Mouse (Mus musculus): Measurements from ENCODE around the gene Opcml. TPM values are rescaled to one million over a fixed set of nuclear protein-coding genes. Genes with fewer than 3 reads are reported as not detected.

Gene Opcml
- total RNA-seq, 2 experiments from 2014 or later, result 1.6 to 1.7 TPM

GRCm38 (mm10) chr9:28613683-28614620, 823.4 kb downstream of the Opcml start:
- DNase-seq (ENCODE audit: low spot score), result no peak

DNA sequence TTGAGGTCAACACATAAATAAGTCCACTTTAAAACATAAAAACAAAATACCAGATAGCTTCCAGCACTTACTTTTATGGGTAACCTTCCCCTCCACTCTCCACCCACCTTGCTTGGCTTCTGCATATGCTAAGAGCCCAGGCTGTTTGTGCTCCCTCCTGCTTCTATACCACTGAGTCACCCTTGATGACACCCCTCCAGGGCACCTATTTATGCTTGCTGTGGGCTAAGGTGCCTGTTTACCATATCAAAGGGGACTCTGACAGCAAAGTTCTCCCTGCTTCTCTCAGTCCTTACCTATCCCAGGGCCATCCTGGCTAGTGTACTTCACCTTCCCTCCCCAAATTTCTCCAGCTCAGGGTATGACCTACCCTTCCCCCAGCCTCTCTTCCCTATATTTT, 824.9 kb downstream of the Opcml start:
- no peak for DNase-seq (ENCODE audit: low spot score)

DNA sequence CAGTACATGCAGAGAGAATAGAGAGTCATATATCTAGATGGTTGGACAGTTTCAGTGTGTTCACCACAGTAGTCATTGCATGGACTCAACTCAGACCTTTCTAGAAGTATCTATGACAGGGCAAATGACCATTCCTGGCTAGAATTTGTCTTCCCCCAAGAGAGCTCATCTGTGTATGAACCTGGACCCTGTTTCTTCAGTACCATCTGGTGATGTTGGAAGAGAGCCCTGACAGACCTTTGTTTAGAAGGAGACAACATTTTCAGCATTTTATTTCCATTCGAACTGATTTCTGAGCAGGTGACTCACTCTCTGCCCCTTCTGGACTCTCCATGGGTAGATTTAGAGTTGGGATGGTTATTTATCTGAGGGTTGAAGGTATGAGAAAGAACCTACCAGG, 827.1 kb downstream of the Opcml start:
- no peak for DNase-seq (ENCODE audit: low spot score)

- no peak for DNase-seq (ENCODE audit: low spot score)
Observed at GRCm38 (mm10) chr9:28618186-28618892, 827.8 kb downstream of the Opcml start.

GRCm38 (mm10) chr9:28621939-28622338, 831.4 kb downstream of the Opcml start:
- DNase-seq (ENCODE audit: low spot score), result no peak

GRCm38 (mm10) chr9:28624870-28625269, 834.3 kb downstream of the Opcml start:
- no peak for DNase-seq (ENCODE audit: low spot score)

- no peak for DNase-seq (ENCODE audit: low spot score)
Observed at GRCm38 (mm10) chr9:28642766-28643165, 852.2 kb downstream of the Opcml start.

- no peak for DNase-seq (ENCODE audit: low spot score)
Observed at GRCm38 (mm10) chr9:28644063-28644462, 853.5 kb downstream of the Opcml start.

GRCm38 (mm10) chr9:28650089-28650488, 859.5 kb downstream of the Opcml start:
- DNase-seq (ENCODE audit: low spot score), result no peak

DNA sequence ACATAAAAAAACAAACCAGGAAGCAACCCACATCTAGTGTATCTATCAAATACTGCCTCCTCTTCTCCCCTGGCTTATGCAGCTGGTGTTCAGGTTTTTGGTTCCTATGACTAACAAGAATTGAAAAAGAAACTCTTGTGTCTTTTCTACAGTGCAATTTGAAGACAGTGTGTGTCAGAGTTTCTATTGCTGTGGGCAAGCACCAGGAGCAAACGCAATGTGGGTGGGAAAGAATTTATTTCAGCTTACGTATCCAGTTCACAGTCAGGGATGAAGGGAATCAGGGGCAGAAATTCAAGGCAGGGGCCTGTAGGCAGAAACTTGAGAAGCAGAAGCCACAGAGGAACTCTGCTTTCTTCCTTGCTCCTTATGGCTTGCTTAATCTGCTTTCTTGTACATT, 869.4 kb downstream of the Opcml start:
- no peak for DNase-seq (ENCODE audit: low spot score)

GRCm38 (mm10) chr9:28662882-28663281, 872.3 kb downstream of the Opcml start:
- DNase-seq (ENCODE audit: low spot score), result no peak

DNA sequence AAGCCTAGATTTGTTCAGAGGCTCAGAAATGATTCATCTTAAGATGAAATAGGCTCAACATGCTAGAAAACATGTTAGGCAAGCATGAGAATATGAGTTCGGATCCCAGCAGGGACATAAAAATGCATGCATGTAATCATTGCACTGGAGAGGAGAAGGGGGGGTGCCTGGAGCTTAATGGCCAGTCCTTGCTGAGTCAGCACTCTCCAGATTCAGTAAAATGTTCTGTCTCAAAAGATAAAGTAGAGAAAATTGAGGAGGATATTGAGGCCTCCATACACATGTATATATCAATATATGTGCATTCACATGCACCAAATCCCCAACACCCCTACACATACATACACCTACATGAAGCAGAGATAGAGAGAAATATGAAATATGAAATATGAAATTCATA, 889.7 kb downstream of the Opcml start:
- DNase-seq (ENCODE audit: low spot score), result no peak

GRCm38 (mm10) chr9:28681252-28682037, 890.9 kb downstream of the Opcml start:
- DNase-seq (ENCODE audit: low spot score), result no peak

DNA sequence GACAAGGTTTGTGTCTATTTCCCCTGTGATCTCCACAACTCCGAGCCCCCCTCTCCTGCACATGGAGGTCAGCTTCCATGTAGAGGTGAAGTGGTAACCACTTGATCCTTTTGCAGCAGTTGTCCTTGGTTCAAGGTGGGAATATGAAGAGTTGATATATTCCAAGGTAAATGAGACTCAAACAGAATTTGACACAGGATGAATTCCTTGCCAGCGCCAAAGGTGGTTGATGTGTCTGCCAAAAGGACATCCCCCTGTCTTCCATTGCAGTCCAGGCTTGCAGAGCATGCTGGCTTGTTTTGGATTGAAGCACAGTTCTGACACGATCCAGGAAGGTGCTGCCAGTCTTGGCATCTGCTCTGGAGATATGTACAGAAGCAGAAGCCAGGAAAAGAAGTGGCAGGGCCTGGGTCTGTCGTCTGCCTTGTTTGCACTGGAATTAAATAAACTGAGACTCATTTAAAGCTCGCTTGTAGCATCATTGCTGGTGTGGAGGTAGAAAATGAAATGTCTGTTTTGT, 893.4 kb downstream of the Opcml start:
- no peak for DNase-seq (ENCODE audit: low spot score)

- DNase-seq (ENCODE audit: low spot score), result no peak
Observed at GRCm38 (mm10) chr9:28686942-28687611, 896.5 kb downstream of the Opcml start.

DNA sequence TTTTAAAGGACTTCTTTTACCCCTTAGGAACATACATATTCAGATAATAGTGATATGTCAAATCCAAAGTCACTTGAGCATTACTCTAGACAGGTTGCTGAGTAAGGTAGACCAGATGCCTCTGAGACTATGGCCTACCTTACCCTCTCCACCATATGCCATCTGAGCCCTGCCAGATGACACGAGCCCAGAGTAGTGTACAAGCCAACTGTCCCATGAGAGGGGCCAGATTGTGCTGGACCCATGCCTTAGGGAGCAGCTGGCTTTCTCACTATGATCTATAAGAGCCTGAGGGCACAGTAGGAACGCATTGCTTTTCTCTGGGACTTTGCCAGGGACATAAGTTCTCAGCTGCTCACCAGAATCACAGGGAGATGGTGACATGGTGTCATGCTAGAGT, 899.6 kb downstream of the Opcml start:
- DNase-seq (ENCODE audit: low spot score), result no peak

GRCm38 (mm10) chr9:28705796-28706195, 915.2 kb downstream of the Opcml start:
- no peak for DNase-seq (ENCODE audit: low spot score)

DNA sequence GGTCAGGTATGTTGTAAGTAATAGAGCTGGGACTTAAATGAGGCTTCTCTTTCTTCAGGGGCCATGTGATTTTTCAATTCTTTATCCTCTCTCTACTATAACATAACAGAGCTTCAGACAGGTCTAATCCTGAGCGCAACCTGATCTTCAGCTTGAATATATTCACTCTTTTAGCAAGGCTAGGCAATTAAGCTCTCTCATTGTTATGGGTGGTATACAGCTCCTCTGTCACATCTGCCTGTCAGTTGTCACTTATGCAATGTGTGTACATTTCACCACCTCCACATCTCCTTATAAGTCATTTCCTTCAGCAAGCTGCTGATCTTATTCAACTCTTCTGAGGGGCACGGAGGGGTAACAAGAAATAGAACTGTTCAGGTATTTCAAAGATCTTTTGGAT, 924.0 kb downstream of the Opcml start:
- no peak for DNase-seq (ENCODE audit: low spot score)

DNA sequence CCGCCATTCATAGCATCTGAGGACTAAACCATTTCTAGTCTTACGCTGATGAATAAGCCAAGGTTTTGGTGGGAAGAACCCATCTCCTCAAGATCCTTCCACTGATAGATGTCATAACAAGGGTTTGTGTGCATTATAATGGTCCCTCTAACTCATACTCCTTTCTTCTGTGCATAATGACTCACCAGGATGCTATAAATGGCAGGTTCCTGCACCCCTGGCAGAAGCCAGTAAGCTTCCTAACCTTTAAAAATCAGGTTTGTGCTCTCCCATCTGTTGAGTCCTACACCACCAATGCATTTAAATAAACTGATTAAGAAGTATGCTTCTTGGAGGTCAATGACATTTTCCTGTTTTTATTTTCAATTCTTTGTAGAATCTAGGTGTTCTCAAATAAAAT, 929.6 kb downstream of the Opcml start:
- no peak for DNase-seq (ENCODE audit: low spot score)

DNA sequence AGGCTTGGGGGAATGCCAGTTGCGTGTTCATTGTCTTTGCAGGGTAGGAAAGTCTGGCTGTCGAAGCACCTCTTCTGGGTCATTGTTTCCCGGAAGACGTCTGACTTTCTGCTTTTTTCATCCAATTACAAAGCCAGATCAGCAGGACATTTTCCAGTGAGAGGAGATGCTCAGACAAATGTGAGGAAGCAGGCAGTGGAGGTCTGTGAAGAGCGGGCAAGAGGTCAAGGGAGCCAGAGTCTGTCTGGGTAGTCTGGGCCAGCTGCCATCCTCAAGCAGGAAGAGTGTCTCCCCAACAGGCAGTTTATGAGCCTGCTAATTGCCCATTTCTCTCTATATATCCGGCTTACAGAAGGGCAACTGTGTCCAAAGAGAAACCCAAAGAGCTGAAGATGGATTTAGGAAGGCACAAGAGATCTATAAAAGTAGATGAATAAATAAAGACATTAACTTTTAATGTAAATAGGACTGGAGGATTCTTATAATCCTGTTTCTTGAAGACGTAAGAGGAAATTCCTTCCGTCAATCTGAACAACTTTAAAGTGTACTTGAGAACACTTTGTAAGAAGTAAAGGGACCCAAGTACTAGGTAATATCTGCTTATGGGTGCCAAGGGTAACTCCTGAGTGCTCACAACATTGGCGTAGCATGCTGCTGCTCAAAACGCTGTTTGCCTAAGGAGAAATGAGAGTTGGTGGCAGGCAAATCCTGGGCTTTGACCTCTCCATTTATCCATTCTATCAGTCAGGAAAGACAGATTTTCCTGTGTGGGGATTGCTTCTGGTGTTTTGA, 941.4 kb downstream of the Opcml start:
- DNase-seq (ENCODE audit: low spot score), result no peak

Data from gastrocnemius, adult 18-20 months (tissue).